Mouse (Mus musculus): ENCODE results near the gene Asb16.

The Asb16 gene

DNA sequence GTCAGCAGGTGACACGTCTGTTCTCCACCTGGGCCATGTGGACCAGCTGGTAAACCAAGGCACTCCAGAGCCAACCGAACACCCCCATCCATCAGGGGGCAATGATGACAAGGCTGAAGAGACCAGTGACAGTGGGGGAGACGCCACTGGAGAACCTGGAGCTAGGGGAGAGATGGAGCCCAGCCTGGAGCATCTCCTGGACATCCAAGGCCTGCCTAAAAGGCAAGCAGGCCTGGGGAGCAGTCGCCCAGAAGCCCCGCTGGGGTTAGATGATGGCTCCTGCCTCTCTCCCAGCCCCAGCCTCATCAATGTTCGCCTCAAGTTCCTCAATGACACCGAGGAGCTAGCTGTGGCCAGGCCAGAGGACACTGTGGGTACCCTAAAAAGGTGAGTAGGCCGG, 18.9 kb downstream of the Asb16 start:
- no peak for DNase-seq (ENCODE audit: low read depth)

DNA sequence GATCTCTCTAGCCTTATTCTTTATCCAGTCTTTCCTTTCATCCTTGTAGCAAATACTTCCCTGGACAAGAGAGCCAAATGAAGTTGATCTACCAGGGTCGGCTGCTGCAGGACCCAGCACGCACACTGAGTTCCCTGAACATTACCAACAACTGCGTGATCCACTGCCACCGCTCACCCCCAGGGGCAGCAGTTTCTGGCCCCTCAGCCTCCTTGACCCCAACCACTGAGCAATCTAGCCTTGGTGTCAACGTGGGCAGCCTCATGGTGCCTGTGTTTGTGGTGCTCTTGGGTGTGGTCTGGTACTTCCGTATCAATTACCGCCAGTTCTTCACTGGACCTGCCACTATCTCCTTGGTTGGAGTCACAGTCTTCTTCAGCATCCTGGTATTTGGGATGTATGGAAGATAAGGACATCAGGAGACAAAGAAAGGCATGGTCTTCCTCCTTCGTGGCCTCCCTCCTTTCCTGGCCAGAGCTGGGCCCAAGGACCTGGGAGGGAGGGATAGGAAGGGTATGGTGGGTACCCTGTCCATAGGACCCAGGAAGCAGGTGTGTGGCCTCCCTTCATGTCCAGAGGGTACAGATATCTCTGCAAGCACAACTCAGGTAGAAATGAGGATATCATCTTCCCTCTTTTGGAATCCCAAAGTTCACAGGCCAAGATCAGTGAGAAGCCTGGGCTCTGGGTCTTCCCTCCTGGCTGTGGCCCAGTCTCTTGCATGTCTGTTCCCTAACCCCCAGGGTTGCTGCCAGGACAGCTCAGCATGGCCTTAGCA, 19.7 kb downstream of the Asb16 start:
- no peak for DNase-seq (ENCODE audit: low read depth)

DNA sequence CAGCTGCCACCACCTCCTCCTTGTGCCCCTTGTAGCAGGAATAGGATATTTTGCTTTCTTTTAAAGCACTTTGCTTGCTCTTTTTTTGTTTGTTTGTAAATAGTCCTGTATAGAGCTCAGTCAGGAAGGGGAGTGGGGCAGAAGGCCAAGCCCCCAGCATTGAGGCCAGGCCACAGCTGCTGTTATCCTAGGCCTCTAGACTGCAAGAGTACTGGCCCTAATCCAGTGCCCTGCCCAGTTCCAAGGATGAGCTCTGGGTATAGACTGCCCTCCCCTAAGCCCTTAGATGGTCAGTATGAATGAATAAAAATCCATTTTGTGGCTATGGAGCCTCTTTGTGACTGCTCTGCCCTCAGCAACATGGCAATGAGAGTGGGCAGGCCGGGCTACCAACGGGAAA, 20.4 kb downstream of the Asb16 start:
- DNase-seq (ENCODE audit: low read depth): no peak

DNA sequence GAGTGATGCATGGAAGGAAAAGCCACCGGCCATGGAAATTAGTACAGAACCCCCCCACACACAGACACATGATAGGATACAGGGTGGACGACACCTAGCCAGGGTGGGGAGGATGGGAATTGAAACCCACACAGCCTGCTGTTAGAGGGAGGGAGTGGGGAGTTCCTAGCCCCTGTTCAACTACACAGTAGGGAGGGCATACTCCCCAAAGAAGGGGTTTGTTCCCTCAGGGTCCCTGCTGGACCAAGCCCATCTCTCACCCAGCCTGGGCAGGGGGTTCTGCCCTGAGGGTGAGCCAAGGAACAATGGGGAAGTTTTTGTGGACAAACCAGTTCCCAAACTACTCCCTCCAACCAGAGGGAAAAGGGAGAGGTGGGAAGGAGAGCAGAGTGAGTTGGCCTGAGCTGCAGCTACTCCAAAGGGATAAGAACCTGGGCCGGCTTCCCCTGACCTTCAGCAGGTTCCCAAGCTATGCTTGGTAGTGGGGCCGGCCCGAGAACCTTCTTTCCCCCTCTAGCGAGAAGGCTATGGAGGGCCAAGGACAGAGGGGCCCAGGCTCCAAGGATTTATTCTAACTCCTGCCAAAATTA, 21.1 kb downstream of the Asb16 start:
- DNase-seq (ENCODE audit: low read depth): no peak

DNA sequence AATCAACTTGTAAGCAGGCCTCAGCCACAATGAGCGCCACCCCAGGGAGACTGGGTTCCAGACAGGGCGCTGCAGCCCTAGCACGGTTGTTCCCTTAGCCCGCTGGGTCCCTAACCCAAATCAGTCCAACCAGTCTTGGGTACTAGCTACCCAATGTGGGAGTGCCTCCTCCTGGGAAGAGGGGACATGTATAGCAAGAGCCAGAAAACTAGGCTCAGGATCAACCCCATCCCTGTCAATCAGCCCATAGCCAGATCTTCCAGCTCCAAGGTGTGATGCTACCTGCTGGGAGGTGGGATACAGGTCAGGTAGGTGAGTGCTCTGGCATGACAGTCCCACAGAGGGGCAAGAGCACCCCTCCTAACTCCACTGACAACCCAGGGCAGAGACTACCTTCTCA, 21.6 kb downstream of the Asb16 start:
- no peak for DNase-seq (ENCODE audit: low read depth)

DNA sequence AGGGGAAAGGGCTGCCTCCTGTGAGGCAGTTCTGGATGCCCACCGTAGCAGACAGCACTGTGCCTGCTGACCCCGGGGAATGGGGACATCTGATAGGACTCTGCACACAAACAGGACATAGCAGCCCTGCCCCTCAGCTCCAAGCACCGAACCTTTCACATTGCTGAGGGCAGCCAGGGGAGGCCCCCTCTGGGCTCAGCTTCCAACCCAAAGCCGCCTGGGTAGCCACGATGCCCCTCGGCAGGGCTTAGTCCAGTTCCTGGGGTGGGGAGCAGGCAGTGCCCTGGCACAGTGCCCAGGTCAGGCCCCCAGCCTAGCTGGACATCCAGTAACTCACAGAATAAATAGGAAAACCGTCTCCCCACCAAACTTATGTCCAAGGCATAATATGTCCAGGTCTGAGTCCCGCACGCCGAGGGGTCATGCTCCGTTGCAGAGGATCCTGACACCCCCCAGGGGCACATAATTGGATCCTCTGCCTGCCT, 22.6 kb downstream of the Asb16 start:
- DNase-seq (ENCODE audit: low read depth): no peak

DNA sequence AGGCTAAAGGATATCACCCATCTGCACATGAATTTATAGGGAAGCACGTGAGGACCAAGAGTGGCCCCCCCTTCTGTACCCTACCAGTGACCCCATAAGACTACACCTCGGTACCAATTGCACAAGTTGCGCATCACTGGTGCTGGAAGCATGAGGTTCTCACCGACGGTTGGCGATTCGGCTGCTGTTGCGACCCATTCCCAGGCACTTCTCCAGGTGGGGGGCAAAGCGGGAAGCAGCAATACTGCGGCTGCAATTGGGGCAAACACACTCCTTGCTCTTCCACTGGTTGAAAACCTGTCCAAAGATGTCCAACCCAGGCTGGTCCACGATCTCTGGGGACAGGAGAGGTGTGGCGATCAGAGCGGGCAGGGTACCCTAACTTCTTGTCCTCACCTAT, 25.4 kb downstream of the Asb16 start:
- DNase-seq (ENCODE audit: low read depth): no peak

DNA sequence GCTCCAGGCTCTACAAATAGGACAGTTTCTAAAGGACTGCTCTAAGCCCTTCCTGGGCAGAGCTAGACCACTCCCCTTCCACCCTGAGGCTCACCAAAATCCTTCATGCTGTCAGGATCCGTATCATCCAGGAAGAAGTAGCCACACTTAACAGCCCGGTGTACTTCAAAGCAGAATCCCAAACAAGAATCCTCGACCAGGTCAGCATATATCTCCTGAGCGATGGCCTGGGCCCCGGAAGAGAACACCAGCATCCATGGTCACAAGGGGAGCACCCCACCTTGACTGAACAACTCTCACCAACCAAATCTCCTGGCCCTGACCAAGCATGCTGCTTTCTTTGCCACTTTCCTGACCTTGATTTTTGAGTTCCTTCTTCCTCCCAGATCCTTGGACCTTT, 25.9 kb downstream of the Asb16 start:
- no peak for DNase-seq (ENCODE audit: low read depth)

DNA sequence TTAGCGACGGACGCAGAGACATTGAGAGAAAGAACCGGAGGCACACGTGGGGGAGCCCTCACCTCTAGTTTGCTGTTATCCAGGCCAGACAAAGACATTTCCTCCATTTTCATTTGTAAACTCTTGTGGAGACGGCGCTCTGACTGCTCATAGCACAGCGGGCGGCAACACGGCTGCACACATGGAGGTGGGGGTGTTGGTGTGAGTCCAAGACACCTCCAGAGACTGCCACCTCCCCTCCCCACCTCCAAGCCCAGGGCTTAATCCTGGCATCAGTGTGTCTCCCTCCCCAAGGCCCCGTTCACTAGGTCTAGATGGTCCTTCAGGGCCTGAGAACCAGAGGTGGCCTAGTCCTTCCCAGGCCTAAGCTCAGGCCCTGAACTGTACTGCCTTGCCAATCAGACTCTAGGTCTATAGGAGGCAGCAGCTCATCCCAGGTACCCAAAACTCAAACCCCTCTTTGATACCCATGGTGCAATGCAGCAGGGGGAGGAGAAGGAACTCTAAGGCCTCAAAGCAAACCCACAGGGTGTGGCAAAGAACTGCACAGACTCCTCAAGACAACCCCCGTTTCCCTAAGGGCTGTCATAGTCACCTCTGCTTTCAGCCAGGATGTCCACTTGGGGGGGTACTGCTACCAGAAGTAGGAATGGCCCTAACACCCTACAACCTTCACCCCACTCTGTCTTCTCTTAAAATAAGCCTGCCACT, 26.5 kb downstream of the Asb16 start:
- no peak for DNase-seq (ENCODE audit: low read depth)

DNA sequence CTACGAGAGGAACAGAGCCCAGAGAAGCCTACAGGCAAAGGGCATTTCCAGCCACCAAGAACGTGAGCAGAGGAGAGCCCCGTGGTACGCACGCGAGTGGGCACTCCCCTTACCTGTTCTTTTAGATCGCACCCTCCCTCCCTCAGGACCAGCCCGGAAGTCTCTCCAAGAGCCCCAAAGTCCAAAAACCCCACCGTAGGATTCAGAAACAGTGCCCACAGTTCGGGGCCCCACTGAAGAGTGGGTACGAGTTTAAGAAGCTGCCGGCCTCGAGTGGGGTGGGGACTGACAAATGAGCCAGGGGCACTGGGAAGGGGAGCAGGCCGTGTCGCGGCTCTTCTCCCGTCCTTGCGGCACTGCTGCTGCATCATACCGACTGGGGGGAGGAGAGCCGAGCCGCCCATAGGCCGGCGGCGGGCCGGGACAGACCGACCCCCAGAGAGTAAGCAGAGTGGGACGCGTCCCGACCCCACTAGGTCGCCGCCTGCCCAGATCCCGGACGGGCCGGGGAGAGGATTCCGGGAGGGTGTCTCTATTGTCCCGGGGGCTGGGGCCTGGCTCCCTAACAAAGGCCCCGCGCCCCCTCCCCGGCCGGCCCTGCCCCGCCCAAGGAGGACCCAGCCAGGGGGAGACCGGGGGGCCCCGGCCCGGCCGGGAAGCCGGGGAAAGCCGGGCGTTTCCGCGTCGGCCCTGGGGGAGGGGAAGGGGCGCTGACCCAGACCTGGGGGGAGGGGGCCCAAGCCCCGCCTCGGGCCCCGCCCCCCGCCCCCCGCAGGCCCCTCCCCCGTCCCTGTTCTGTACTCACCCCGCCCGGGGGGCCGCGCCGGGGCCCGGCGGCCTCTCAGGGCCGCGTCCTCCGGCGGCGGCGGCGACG, 27.3 kb downstream of the Asb16 start:
- no peak for DNase-seq (ENCODE audit: low read depth)

DNA sequence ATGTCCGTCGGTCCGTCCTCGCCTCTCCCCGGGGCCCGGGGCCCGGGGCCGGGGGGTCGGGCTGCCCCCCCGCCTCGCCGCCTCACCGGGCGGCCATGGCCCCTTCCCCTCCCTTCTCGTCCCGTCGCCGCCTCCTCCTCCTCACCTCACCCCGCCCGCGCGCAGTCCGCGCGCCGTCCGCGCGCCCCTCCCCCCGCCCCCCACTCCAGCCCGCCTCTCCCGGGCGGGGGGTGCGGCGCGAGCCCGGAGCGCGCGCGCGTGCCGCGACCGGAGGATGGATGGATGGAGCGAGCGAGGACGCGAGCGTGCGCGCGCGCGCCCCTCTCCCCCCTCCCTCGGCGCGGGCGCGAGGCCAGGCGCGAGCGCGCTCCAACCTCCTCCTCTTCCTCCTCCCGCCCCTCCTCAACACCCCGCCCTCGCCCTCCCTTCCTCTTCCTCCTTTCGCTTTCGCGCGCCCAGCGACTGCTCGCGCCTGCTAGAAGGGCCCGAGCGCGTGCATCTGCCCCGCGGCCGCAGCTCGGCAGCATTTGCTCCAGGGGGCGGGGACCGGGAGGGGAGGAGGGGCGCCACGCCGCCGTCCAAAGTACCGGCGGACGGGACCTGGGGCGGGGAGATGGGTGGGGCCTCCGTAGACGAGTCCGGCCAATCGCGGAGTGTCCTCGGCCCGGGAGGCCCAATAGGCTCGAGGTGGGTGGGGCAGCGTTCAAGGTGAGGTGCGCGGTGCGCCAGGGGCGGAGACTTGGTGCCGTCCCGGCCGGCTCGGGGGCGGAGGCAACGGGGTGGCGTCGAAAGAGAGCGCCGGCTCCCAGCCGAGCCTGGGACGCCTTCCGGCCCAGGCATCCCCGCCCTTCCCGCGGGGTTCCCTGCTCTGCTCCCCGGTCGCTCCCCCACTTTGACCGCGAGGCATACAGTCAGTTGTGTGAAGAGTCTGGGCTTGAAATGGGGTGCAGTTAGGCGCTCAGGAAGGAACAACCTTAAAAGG, 28.2 kb downstream of the Asb16 start, which contains the start of gene Atxn7l3:
TSS of gene Atxn7l3 (minus strand) at position 141 of the 982 bp plus-strand sequence.
- peak; percentile 98 for DNase-seq (ENCODE audit: low read depth)

DNA sequence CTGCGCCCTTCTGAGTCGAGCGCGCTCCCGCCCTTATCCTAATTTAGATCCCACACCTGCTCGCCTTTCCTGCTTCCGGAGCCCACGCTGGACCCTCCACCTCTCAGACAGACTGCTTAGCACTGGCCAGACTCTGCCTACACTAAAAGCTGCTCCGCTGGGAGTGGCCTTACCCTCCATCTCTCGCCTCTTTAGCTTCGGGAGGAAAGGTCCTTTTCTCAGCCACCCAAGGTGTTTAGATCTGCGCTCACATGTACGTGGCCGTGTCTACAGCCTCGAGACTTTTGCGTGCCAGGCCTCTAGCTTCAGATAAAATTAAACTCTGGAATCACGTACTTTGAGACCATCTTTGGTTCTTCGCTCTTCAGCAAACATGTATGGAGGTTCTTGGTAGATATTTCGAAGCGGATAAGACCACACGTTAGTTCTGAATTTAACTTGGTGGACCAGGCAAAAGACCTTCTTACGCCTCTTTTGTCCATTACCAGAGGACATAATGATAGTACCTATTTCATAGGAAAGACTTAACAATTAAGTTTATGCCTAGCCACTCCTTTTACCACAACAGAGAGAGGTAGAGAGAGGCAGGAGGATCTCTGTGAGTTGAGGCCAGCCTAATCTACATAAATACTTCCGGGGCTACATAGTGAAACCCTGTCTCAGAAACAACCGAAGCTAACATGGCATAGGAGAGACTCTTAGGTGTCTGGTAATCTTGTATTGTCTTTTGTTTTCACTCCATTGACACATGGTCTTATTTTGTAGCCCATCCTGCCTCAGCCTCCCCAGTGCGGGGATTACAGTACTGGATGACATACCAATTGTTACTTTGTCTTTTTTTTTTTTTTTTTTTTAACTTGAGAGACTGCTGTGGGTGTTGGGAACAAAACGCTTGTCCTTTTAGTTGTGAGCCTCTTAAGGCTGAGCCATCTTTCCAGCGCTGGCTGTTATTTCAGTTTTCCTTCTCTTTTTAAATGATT, 29.3 kb downstream of the Asb16 start:
- no peak for DNase-seq (ENCODE audit: low read depth)

DNA sequence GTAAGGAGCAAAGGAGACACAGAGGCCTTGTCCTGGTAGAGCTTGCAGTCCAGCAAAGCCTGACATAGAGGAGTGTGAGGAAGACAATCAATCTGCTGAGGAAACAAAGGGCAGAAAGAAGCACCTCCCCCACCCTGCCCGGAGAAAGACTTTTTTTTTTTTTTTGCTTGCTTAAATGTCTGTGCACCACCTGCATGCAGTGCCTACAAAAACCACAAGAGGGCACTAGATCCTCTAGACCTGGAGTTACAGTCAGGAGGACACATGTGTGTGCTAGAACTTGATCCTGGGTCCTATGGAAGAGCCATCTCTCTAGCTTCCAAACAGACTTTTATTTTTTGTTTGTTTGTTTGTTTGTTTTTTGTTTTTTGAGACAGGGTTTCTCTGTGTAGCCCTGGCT, 31.3 kb downstream of the Asb16 start:
- no peak for DNase-seq (ENCODE audit: low read depth)

DNA sequence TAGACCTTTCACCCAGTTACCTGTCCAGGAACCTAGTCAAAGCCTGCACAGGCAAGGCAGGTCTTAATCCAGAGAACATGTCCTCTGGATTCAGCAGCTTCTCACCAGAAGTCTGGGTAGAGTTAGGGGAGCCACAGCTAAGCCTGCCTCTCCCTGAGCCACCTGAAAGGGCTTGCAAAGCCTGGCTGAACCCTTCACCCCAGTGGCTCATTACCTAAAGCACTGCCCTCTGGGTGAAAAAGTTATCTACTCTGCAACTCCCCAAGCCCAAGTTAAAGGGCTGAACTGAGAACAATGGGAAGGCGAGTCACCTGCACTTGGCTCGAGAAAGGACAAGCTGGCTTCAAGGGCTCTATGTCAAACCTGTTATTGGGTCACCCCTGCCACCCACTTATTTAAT, 35.6 kb downstream of the Asb16 start:
- no peak for DNase-seq (ENCODE audit: low read depth)

DNA sequence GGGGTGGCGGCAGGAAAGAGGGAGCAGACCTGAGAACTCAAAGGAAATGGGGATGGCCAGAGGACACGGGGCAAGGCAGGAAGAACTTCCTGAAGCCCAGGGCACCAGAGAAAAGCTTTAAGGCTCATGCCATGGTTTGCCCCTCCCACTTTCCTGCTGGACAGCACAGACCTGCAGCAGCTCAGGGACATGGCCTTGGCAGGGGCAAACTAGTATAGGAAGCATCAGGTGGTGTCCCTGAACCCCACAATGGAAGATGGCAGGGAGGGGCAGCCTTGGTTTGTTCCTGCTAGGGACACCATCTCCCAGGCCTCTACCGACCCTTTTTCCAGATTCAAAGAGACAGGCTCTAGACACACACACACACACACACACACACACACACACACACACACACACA, 36.8 kb downstream of the Asb16 start:
- DNase-seq (ENCODE audit: low read depth): no peak

DNA sequence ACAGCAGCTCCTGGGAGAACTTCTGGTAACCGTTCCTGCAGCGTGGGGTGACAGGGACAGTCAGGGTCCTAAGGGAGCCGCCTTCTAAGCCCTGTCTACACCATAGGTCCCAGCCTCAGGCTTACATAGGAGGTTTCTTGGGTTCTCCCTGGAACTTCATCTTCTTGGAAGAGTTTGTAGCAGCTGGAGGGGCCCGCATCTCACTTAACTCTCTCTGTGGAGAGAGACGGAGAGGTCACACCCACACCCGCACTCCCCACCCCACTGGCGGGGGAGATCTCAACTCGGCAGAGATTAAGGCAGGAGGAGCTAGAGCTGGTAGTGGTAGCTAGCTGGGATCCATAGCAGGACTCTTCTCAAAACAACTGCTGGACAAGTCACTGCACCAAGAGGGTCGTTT, 39.6 kb downstream of the Asb16 start:
- DNase-seq (ENCODE audit: low read depth): no peak

DNA sequence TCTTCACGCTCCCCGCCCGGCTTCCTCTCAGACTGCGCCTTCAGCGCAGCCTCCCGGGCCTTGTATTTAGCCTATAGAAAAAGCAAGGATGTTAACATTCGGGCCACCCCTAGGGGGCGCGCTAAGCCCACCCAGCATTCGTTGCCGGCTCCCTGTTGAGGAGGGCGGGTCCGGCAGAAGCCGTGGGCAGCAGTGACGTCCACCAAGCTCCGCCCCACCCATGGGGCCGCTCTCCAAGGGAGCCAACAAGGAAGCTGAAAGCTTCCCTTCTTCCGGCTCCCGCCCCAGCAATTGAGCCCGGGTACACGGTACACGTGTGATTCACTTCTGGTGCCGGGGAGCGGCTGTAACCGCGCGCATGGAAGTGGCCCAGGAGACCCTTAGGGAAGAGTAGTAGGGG, 40.4 kb downstream of the Asb16 start:
- DNase-seq (ENCODE audit: low read depth): peak; percentile 95

DNA sequence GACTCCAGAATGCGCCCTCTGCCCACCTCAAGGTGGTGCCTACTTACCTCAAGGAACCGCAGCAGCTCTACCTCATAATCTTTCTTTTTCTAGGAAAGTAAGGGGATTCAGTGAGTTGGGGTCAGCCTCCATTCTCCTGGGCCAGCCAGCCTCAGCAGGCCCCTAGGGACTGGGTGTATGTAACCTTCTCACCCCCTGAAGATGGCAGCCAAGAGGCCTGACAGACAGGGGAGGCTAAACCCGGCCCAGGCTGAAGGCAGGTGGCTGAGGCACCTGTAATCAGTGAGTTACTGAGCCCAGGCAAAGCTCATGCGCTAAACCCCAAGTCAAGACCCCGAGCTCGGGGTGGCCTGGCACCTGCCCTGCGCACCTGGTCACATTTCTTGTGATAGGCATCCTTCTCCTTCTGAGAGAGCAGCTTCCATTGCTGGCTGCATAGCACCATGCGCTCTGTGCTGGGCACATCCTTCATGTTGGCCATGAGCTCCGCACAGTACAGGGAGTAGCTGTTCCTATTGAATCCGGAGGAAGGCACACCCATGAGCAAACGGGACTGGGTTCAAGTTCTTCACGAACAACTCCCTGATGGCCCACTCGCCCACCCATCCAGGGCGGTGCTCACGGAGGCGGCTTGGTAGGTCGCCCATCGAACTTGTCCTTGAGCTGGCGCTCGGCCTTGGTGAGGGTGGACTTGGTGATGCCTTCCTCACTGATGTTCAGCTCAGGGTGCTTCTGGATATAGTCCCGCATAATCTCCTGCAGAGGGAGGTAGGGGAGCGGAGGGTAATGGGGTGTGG, 41.5 kb downstream of the Asb16 start:
- no peak for DNase-seq (ENCODE audit: low read depth)
